Mouse (Mus musculus) embryo, embryonic 9.5 days (tissue): ENCODE results near the gene Tnfrsf18.
A peak's percentile ranks its signal among the peaks of the same experiment; 100 is the strongest.

Source experiments
- DNase-seq: peaks from one replicate; pipeline ENCODE4 v3.0.0-alpha.2; 2017; ENCODE audit errors: extremely low spot score

The Tnfrsf18 gene

GRCm38 (mm10) chr4:156077499-156078301 lies 51.7 kb downstream of the Tnfrsf18 start:
- DNase-seq = peak; percentile 48
